Mouse (Mus musculus): ENCODE results near the gene Agxt. TPM values are rescaled to one million over a fixed set of nuclear protein-coding genes. Genes with fewer than 3 reads are reported as not detected.

Gene Agxt
- polyA plus RNA-seq, 1 experiment: not detected

DNA sequence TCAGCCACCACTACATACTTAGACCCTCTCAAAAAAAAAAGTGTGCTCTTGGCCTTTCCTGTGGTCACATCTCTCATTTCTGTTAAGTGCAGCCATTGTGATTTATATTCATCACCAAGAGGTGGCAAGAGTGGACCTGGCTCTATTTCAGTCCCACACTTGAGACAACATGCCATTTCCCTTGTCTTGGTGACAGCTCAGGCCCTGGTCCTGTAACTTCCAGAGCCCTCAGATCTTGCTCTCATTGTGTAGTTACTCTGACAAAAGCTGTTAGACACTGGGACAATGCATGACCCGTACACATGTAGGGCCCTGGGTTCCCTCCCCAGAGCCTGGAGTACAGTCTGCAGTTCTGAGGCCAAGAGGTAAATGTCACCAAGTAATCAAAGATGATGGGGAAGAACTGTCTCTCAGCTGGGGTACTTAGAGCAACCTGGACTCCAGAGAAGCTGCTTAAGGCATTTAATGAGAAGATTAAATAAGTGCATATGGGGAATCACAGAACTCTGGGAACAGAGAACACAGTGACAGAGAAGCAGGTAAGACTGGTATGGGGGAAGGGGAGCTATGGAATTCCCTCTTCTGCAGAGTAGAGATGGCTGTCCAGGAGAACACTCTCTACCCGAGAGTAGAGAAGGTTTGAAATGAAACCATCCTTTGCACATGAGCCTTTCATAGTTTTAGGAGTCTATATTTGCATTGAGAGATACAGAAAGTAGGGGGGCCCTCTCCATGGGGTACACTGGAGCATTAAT lies 16.0 kb downstream of the Agxt start:
- no peak for DNase-seq (ENCODE audit: low spot score)

DNA sequence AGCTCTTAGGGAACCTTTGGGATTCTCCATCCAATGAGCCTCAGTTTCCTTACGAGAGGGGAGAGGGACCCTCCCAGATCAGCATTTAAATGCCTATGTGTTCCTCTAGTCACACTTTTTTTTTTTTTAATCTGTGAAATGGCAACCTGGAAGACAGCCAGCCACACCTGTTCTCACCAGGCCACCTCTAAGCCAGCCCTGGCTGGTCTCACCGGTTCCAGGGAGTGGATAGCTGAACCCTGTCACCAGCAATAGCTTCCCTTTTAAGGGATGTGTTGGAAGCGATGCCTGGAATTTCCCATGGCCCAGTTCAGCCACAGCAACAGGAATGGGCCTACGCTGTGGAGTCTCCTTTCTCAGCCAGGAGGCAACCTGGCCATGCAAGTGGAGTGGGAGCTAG lies 22.5 kb downstream of the Agxt start:
- no peak for DNase-seq (ENCODE audit: low spot score)

DNA sequence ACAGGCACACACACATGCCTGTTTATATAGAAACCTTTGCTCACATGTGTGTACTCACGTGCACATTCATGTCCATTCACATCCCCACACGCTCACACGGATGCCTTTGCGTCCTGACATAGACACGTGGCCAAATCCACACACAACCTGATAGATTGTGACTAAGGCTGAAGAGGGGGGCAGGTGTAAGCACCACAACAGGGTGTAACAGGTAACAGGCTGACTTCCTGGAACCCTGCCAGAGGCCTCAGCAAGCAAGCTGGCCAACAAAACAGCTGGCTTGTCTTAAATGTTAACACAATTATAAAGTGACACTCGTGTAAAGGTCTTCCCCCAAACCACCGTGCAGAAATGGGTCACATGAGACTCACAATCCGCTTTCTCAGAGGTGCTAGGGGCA lies 23.9 kb downstream of the Agxt start:
- DNase-seq (ENCODE audit: low spot score): no peak

DNA sequence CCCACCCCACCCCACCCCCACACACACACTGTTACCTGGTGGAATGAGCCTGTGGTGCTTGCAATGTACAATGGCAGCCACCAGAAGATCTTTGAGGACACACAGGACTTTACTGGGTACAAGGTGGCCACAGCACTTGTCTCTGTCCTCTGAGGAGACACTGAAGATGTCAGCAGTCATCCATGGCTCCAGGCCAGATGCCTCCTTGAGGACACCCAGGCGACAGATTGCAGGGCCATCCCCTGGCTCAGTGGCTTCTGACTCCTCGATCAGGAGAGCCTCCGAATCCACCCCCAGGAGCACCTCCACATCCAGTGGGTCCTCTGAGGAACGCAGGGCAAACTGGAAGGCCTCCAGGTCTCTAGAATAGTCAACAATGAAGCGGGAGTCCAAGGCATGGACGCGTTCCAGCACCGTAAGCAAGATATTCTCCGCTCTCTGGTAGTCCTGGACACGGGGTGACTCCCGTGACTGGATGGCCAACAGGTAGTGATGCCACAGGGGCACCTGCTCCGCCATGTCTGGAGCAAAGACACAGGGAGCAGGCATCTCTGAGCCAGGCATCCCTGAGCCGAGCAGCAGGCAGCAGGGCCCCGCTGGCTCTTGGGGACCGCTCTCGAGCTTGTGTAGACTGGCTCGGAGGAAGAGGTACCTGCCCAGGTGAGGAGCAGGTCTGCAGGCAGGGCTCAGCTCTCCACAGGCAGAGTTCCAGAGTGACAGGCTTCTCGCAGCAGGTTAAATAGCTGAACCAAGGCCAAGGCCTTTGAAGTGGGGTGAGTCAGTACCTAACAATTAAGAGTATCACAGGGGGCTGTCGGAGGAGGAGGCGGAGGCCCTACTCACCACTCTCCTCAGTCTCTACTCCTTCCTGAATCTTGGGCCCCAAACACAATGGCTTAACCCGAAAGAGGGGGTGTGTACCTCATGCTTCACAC lies 24.8 kb downstream of the Agxt start:
- DNase-seq (ENCODE audit: low spot score): no peak

DNA sequence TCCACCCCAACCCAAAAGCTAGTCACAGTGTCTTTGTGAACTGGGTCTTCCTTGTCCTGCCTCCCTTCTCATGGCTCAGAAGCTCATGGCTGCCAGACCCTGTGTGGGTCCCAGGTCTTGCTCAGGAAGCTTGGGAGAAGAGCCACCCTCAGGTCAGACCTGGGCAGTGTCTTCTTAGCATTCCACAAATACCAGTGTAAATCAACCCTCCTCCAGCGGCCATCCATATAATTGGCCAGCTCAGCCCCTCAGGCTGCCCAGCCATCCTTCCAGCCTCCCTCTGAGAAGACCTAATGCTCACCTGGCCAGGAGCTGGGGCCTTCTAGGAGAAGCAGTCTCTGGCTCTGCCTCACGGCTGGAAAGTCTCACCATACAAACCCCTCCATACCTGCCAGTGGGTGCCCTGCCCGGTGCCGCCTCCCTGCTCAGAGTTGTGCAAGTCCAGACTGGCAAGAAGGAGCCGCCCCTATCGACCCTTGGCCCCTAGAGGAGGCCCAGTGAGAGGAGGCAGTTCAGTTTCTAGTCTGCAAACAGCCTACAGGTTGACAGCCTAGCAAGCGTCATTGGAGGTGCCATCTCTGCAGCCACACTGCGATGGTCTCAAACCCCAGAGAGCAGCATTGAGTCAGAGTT lies 25.6 kb downstream of the Agxt start, which contains the start of gene 2310007B03Rik:
2310007B03Rik (minus strand) TSS at position 448 of the 633 bp plus-strand sequence.
- DNase-seq (ENCODE audit: low spot score): no peak

DNA sequence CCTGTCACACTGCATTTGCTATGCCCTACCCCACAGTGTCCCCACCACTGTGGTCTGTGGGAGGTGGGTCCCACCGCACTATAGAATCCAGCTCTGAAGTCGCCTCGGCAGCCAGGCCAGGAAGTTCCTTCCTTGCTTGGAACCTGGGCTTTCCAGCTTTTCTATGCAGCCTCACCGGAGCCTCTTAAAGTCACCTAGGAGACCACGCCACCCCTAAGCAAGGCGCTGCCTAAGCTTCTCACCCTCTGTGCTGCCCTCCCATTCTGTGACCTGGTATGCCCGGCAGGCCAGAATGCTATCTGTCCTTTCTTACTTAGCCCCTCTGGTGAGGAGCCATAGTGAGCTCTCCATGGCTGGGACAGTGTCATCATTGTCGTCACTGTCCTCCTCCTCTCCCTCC lies 26.3 kb downstream of the Agxt start:
- no peak for DNase-seq (ENCODE audit: low spot score)

DNA sequence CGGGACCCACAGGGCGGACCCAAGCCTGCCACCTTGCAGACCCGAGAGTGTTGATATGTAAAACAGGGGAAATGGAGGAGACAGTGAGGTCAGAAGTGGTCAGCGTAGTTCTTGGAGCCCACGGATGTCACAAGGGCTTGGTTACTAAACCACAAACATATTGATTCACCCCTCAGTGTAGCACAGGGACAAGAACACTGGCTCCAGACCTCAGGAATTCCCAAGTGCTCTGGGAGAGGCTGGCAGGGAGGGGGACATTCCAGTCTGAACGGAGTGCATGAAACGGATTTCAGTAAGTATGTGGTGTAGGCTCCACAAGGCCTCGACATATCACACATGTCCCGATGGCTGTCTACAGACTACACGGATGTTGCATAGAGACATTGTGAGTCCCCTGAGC lies 26.9 kb downstream of the Agxt start:
- no peak for DNase-seq (ENCODE audit: low spot score)

DNA sequence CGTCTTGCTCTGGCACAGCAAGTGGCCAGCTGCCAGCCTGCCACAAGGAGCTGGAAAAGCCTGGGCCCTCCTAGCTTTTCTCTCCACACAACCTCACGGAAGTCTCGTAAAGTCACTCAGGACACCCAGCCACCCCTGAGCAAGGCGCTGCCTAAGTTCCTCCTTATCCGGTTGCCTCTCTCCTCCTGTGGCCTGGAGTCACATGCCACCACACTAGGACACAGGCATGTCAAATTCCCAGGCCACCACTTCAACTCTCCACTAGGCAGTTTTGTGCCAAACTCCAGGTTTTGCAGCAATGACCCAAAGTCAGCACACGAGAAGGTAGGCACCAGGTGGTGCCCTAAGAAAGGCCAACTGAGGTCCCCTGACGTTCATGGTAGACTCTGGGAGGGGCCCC lies 27.5 kb downstream of the Agxt start:
- DNase-seq (ENCODE audit: low spot score): no peak

DNA sequence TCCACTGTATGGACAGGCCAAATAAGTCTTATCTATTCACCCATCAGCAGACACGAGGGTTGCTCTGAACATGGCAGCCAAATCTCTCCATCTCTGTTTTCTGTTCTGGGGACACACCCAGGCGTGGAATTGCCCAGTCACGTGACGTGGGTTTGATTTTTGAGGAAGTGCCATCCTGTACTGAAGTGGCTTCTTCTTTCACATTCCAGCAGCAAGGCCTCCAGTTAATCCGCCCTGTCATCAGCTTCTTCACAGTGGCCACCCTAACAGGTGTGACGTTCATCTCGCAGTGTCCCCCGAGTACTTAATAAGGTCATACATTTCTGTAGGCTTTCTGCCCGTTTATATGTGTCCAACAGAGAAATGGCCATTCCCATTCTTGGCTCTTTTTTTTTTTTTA lies 30.4 kb downstream of the Agxt start:
- DNase-seq (ENCODE audit: low spot score): no peak

DNA sequence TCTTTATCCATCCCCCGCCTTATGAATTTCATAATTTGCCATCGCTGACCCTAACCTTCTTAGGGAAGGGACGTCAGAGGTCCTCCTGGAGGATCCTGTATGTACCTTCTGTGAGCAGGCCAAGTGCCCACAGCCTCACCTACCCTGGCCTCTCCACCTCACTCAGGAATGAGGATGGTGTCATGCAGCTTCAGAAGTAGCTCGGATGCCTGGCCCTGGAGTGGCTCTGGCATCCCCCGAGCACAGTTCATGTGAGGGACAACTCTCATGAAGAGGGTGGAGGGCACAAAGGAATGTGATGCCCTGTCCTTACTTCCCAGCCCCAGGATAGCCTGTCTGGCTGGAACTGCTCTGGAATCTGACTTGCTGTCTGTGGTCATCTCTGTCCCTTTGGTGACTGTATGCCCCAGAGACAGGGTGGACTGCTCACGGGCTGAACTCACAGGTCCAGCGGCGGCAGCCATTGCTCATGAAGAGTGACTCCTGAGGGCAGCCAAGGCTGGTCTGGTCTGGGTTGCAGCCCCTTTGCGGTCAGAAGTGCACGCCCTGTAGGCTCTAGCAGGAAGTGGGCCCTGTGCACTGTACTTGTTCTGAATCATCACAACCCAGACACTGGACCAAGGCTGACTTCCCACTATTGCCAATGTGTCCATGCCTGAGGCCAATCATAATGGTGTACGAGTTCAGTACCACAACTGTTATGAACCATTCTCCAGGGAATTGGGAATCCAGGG lies 31.5 kb downstream of the Agxt start:
- DNase-seq (ENCODE audit: low spot score): no peak

DNA sequence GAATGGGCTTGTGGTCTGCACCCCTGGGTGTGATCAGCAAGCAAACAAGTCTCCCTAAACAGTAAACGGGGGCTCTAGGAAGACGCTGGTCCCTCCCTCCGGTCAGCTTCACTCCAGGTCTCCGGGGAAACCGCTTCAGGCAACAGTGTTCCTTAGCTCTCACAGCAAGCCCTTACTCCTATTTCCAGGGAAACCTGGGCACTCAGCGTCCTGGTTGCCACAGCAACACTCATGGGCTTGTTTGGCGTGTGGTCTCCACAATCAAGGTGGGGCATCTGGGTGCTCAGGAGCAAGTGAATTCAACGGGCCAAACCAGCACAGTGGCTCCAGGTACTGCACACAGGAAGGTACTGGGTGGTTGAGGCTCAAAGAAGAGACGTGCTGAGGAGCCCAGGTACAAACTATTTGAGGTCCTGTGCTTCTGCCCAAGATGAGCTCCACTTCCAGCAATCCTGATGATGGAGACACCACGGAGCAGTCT lies 33.3 kb downstream of the Agxt start, which contains the start of gene Crocc2:
Crocc2 (plus strand) TSS at position 431 of the 481 bp plus-strand sequence.
- DNase-seq (ENCODE audit: low spot score): no peak

DNA sequence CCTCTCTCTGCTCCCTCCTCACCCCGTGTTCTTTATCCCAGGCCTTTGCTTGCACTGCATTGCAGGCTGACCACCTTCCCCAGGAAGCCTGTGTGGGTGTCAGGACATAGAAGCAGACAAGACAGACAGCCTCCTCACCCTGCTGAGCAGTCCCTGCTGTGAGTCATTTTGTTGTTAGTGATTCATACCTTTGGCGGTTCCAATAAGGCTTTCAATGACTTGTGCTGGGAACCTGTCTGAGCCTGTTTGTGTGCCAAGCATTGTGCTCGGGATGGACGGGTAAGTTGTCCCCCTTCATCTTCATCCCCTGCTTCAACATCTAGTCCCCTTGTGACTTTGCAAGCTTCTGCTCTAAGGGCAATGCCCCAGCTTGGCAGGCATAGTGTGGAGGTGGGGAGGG lies 38.6 kb downstream of the Agxt start:
- DNase-seq (ENCODE audit: low spot score): no peak

DNA sequence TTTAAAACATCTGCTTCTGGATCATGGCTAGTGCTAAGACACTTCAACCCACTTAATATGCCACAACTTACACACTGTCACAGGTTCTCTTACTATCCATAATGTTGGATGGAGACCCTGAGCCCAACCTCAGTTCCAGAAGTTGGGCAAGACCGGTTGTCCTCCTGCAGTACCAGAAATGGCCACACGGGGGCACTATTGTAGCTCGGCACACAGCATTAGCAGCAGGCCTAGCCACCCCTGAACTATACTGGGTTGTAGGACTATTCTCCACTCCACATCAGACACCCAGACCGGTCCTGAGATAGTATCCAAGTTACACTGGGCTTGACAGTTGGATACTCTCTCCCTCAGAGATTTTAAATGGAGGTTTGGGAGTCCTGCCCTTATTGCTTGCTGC lies 39.4 kb downstream of the Agxt start:
- peak; percentile 68 for DNase-seq (ENCODE audit: low spot score)

DNA sequence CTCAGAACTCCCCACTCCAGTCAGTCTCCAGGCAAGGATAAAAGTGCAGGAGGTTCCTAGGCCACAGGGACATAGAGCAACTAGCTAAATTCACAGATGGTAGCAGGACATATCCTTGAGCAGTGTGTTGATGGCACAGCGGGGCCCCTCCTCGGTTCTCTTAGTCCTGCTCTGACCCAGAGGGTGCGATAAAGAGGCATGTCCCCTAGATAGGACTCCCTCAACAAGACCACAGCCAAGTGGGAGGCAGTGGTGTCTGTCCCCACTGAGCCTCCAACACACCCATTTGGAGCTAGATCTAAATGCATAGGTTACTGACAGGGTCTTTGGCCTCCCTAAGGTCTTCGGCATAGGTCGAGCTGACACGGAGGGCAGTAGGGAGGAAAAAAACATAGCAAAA lies 40.8 kb downstream of the Agxt start:
- DNase-seq (ENCODE audit: low spot score): no peak

DNA sequence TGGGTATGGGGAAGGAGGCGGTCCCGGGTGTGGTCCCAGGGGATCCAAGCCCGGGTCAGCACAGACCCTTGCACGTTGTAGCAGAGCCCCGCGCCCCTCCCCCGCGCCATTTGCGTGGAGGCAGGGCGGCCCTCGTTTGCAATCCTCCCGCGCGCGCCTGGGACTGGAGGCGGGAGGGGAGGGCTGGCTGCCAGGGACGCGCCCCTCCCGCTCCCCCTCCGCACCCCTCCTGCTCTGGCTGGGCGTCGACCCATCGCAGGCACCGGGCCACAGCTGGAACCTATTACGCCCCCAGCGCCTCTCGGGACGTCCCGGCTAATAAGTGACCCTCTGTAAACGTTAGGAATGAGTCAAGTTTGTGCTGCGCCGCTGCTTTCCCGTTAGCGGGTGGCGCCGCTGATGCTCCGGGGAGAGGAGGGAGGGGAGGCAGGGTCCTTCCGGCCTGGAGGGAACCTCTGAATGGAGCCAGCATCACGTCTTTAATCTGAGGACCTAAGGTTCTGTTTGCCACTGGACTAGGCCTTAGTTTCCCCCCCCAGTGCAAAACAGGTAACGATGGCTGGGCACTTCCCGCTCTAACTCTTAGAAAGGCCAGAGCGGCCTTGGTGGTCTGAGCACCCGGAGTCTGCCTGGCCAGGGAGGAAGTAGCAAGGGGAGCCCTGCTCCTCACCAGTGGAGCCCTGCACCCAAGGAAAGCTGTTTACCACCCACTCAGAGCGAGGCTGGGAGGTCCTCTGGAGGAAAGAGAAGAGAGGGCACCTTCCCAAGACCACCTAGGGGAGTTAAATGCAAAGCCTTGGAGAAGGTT lies 41.7 kb downstream of the Agxt start:
- peak; percentile 44 for DNase-seq (ENCODE audit: low spot score)

DNA sequence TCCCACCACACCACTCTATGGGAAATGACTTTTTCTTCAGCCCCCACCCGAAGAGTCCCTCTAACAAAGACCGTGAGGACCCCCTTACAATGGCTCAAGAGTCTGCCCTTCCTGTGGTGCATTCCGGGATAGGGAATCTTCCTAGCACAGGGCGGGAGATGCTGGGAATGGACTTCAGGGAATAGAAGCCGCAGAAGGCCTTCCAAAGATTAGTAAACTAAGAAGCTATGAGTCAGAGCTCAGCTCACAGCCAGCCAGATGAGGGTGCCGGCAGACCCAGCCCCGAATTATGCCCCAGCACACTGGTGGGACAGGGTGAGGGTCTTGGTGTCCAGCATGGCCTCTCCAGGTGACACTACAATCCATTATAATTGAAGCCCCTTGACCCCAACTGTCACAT lies 47.2 kb downstream of the Agxt start:
- DNase-seq (ENCODE audit: low spot score): no peak

DNA sequence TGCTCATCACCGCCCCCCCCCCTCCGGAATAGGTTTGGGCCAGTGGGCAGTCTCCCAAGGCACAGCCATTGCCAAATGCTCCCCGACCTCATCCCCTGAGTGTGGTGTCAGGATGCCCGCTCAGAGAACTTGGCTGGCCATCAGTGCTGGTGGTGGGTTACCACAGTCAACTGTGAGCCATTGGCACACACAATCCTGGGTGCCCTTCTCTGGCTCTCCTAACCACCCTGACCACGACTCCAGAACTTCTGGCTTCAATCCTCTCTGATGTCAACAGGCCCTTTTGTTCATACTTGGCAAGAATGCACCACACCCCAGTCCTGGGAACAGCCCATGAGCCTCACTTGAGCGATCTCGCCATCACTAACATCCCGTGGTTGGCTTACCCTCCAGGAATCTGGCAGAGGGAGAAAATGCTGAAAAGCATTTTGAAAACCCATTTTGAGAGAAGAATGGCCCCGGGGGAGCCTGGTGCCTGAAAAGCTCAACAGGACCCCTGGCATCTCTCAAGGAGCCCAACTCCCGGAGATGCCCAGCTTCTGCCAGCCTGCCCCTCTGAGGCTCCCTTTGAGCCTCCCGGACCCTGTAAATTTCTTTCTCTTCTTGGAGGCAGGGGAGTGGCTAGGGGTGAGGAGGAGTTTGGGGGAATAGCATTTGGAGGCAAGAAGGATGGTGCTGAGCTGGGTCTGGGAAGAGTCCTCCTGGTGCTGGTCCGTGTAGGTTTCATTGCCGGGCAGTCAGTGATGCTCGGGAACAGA lies 49.2 kb downstream of the Agxt start:
- DNase-seq (ENCODE audit: low spot score): no peak

DNA sequence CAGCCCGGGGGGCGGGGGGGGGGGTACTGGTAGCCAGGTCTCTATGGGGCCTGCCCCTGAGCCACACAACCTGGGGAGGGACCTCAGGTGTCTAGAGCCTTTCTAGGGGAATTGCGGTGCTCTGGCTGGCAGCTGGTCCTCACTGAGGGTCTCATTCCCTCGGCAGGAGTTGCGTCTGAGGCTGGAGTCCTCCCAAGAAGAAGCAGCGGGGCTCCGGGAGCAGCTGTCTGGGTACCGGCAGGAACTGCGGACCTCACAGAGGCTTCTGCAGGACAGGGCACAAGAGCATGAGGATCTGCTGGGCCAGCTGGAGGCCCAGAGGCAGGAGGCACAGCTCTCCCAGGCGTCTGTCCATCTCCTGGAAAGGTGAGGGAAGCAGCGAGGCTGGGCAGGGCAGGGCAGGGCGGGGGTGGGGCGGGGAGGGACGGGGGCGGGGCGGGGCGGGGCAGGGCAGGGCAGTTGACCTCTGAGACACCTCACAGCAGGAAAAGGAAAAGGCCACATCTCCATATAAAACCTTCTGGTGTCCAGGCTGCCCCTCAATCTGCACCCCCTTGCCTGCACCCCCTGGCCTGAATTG lies 55.8 kb downstream of the Agxt start:
- DNase-seq (ENCODE audit: low spot score): no peak

DNA sequence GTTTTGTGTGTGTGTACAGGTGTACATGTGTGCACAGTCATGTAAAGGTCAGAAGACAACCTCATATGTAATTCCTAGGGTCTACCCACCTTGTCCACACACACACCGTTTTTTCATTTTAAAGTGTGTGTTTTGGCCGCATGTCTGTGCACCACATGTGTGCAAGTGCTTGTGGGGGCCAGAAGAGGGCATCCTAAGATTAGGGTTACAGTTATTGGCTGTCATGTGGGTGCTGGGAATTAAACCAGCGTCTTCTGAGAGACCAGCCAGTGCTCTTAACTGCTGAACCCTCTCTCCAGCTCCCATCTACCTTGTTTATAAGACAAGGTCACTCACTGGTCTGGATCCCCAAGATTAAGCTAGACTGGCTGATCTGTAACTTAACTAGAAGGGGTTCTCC lies 59.9 kb downstream of the Agxt start:
- no peak for DNase-seq (ENCODE audit: low spot score)

Measured in urinary bladder, adult 2 months (tissue).